Mouse (Mus musculus) limb, embryonic 14.5 days (tissue): ENCODE measurements around the gene Hyal1. TPM values are rescaled to one million over a fixed set of nuclear protein-coding genes. Genes with fewer than 3 reads are reported as not detected.
A peak's percentile ranks its signal among the peaks of the same experiment; 100 is the strongest.

Experiments
- ATAC-seq: fragments of 200-750 bp; cut with Nextera tagmentation; 2 replicates; pipeline ENCODE4 v1.8.0; 2017; ENCODE audit warnings: low read depth, moderate number of reproducible peaks, moderate TSS enrichment; ENCODE audit not compliant: low FRiP score
- DNase-seq: peaks from one replicate; pipeline ENCODE4 v3.0.0-alpha.2; 2015; ENCODE audit warnings: low spot score
- H3K27ac ChIP-seq: fragments of 300-500 bp; sonication (generic); replicated peaks from 2 replicates; pipeline ENCODE4 v1.5.1; 2014; ENCODE audit warnings: low read depth, mild to moderate bottlenecking, low read length, moderate library complexity, mixed read lengths
- H3K27me3 ChIP-seq: fragments of 300-500 bp; sonication (generic); 2 replicates; pipeline ENCODE4 v1.6.1; 2014; ENCODE audit warnings: low read length, mixed read lengths; ENCODE audit not compliant: control insufficient read depth, insufficient read depth
- H3K36me3 ChIP-seq: fragments of 300-500 bp; sonication (generic); 2 replicates; pipeline ENCODE4 v1.6.1; 2014; ENCODE audit warnings: mild to moderate bottlenecking, low read length, moderate library complexity, mixed read lengths; ENCODE audit not compliant: control insufficient read depth, insufficient read depth
- H3K4me1 ChIP-seq: fragments of 300-500 bp; sonication (generic); 2 replicates; pipeline ENCODE4 v1.6.1; 2014; ENCODE audit warnings: antibody characterized with exemption, low read length, mixed read lengths; ENCODE audit not compliant: control insufficient read depth, insufficient read depth
- H3K4me2 ChIP-seq: fragments of 300-500 bp; sonication (generic); replicated peaks from 2 replicates; pipeline ENCODE4 v1.6.1; 2014; ENCODE audit warnings: low read depth, mild to moderate bottlenecking, low read length, moderate library complexity; ENCODE audit not compliant: severe bottlenecking
- H3K4me3 ChIP-seq: fragments of 300-500 bp; sonication (generic); replicated peaks from 2 replicates; pipeline ENCODE4 v1.5.1; 2014; ENCODE audit warnings: low read length
- H3K9ac ChIP-seq: fragments of 300-500 bp; sonication (generic); 2 replicates; pipeline ENCODE4 v1.6.1; 2014; ENCODE audit warnings: mild to moderate bottlenecking, low read depth, low read length, moderate library complexity; ENCODE audit not compliant: severe bottlenecking
- H3K9me3 ChIP-seq: fragments of 300-500 bp; sonication (generic); 2 replicates; pipeline ENCODE4 v1.6.1; 2016; ENCODE audit warnings: low read length; ENCODE audit not compliant: control insufficient read depth
- POLR2A ChIP-seq: fragments of 200-500 bp; IDR thresholded peaks from 2 replicates; pipeline ENCODE4 v1.8.0; 2012; ENCODE audit warnings: inconsistent platforms, mild to moderate bottlenecking, moderate library complexity, borderline replicate concordance; ENCODE audit not compliant: insufficient read depth, insufficient read length; ENCODE audit errors: extremely low read depth
- WGBS: fragments of 180-500 bp; shearing (Covaris S2); extraction: QIAGEN DNeasy Blood & Tissue Kit; methylation state at CpG from one replicate; pipeline ENCODE4 v1.1.7; 2014; 5-methylcytosine and 5-hydroxymethylcytosine counted together
- polyA plus RNA-seq, 2 experiments: library from polyadenylated mRNA; depleted of rRNA in 1 of 2; stranded (reverse) in 1 of 2; unstranded in 1 of 2; fragments of >200 nt; fragmentation: Nextera tagmentation in 1 of 2; extraction: Ambion mirVana in 1 of 2; gene quantifications; 2 replicates each; pipeline versions ENCODE4 v1.2.1 to v1.2.3; 2012 to 2014

The Hyal1 gene
- polyA plus RNA-seq (2012; rRNA removed) = 11.1 TPM in 2 replicates
- 6.9 and 8.5 TPM in 2 replicates for polyA plus RNA-seq (2014; fragmentation: Nextera tagmentation; extraction: Ambion mirVana)

- Histone ChIP-seq H3K4me1 (peaks cover 26% of the 10 kb centered on the region), H3K9me3 (no peaks in the 10 kb centered on the region), H3K4me2 (peak within 1 kb of the TSS; percentile 58), H3K36me3 (peaks cover 28% of the 10 kb centered on the region), H3K27ac (peak within 1 kb of the TSS; percentile 75), H3K9ac (peak within 1 kb of the TSS; percentile 52), H3K27me3 (no peaks in the 10 kb centered on the region), H3K4me3 (peak within 1 kb of the TSS; percentile 41)
- TF ChIP-seq POLR2A = peak; percentile 39; the same call in 1 of the 2 replicates
- ATAC-seq (peak; percentile 66; the same call in 1 of the 2 replicates), DNase-seq (peak; percentile 84)
- WGBS = 20% methylated on average over 15 of the region's 16 CpGs
Measured at GRCm38 (mm10) chr9:107576357-107577107, at the start of gene Hyal1. Hyal1 (plus strand) TSS chr9:107576927.

- ATAC-seq (peak; percentile 99), DNase-seq (peak; percentile 99)
- Histone ChIP-seq H3K27me3 (no peaks in the 10 kb centered on the region), H3K4me3 (peak within 1 kb of the TSS; percentile 89), H3K4me1 (peaks cover 22% of the 10 kb centered on the region), H3K9ac (peak within 1 kb of the TSS; percentile 91), H3K9me3 (no peaks in the 10 kb centered on the region), H3K36me3 (peaks cover 19% of the 10 kb centered on the region), H3K4me2 (peak within 1 kb of the TSS; percentile 96), H3K27ac (peak within 1 kb of the TSS; percentile 73)
- TF ChIP-seq POLR2A = peak; percentile 69; the same call in 1 of the 2 replicates
- WGBS = under 1% methylated on average over 48 of the region's 48 CpGs
Measured at GRCm38 (mm10) chr9:107533791-107534407, 42.8 kb upstream of the Hyal1 start, which contains the start of gene Tmem115. Tmem115 (plus strand) TSS chr9:107533945.

- peak overlapping the region; percentile 96 for H3K4me2 ChIP-seq
- no peak for ATAC-seq
- DNase-seq = no peak
- TF ChIP-seq POLR2A = no peak
- under 1% methylated on average over 39 of the region's 40 CpGs for WGBS
- no peaks in the 10 kb centered on the region for H3K27me3 ChIP-seq
- peak overlapping the region; percentile 91 for H3K9ac ChIP-seq
- peak overlapping the region; percentile 89 for H3K4me3 ChIP-seq
- H3K4me1 ChIP-seq = peaks cover 22% of the 10 kb centered on the region
- peaks cover 26% of the 10 kb centered on the region for H3K36me3 ChIP-seq
- peak overlapping the region; percentile 73 for H3K27ac ChIP-seq
- no peaks in the 10 kb centered on the region for H3K9me3 ChIP-seq
Measured at GRCm38 (mm10) chr9:107534408-107535202, 42.1 kb upstream of the Hyal1 start.

GRCm38 (mm10) chr9:107538231-107538630 lies 38.5 kb upstream of the Hyal1 start:
- ATAC-seq (no peak), DNase-seq (no peak)
- no peak for TF ChIP-seq POLR2A
- Histone ChIP-seq H3K27me3 (no peaks in the 10 kb centered on the region), H3K4me3 (no peak overlapping the region), H3K36me3 (peaks cover 32% of the 10 kb centered on the region), H3K27ac (no peak overlapping the region), H3K9me3 (no peaks in the 10 kb centered on the region), H3K9ac (no peak overlapping the region), H3K4me1 (peaks cover 33% of the 10 kb centered on the region), H3K4me2 (no peak overlapping the region)
- 88% methylated on average over 7 of the region's 7 CpGs for WGBS

GRCm38 (mm10) chr9:107538711-107539110 lies 38.0 kb upstream of the Hyal1 start:
- WGBS = 90% methylated on average over 3 of the region's 3 CpGs
- DNase-seq (no peak), ATAC-seq (no peak)
- no peak overlapping the region for H3K9ac ChIP-seq
- no peaks in the 10 kb centered on the region for H3K9me3 ChIP-seq
- no peak overlapping the region for H3K4me2 ChIP-seq
- peaks cover 32% of the 10 kb centered on the region for H3K36me3 ChIP-seq
- H3K27ac ChIP-seq = no peak overlapping the region
- peaks cover 33% of the 10 kb centered on the region for H3K4me1 ChIP-seq
- H3K27me3 ChIP-seq = no peaks in the 10 kb centered on the region
- H3K4me3 ChIP-seq = no peak overlapping the region
- TF ChIP-seq POLR2A = no peak
